Mouse (Mus musculus): ENCODE measurements at regions not wholly inside any gene's neighbourhood (a gene's known extent, or its start where the extent isn't known, plus 50 kb on each side); places are given as distances from the start of the nearest gene placed in this dataset.

DNA sequence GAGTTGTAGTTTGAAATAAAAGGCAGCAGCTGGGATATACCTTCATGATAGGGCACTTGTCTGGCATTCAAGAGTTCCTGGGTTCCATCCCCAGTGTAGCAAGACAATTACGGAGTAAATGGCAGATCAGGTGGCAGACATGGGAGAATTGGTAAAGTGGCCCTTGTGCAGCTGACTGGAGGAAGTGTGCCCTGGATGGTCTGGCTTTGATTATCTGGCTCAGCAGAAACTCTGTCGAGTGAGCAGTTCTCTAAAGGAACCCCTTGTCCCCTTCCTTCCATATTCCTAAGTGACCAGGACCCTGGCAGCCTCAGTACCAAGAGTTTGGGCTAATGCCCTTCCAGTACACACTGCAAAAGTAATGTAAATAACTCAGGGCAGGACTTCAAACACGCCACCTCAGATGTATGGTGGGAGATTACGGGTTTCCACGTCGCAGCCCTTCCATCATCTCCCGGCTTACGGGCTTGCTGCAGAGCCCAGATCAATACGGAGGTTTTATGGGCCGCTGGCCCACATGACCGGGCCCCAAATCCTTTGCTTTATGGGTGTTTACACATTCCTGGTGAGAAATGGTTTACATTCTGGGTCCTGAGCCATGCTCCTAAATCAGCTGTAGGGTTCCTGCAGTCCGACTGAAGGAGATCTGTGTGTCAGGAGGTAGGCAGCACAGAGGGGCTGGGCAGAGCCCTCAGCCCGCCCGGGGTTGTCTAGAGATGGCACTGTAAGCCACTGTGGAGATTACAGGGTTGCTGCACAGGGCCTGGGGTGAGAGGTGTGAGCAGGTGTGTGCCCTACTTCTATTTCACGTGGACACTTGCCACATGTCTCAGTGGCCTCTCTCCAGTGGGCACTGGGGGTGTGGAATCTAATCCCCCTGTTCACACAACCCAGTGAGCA lies 50.4 kb upstream of the Hand1 start:
- 9% methylated on average over 15 of the region's 15 CpGs for WGBS
- peak overlapping the region; percentile 27 for H3K4me2 ChIP-seq (replicated peaks)
- H3K27me3 ChIP-seq = peaks cover 17% of the 10 kb centered on the region
- no peaks in the 10 kb centered on the region for H3K36me3 ChIP-seq
- H3K9ac ChIP-seq = no peak overlapping the region
- ATAC-seq (ENCODE audit: low FRiP score, low read depth) = no peak
- no peak overlapping the region for H3K4me3 ChIP-seq
- peaks cover 37% of the 10 kb centered on the region for H3K4me1 ChIP-seq
- no peaks in the 10 kb centered on the region for H3K9me3 ChIP-seq
- no peak overlapping the region for H3K27ac ChIP-seq

All from limb, embryonic 13.5 days (tissue).